Mouse (Mus musculus): Measurements from ENCODE around the gene Usp46.

DNA sequence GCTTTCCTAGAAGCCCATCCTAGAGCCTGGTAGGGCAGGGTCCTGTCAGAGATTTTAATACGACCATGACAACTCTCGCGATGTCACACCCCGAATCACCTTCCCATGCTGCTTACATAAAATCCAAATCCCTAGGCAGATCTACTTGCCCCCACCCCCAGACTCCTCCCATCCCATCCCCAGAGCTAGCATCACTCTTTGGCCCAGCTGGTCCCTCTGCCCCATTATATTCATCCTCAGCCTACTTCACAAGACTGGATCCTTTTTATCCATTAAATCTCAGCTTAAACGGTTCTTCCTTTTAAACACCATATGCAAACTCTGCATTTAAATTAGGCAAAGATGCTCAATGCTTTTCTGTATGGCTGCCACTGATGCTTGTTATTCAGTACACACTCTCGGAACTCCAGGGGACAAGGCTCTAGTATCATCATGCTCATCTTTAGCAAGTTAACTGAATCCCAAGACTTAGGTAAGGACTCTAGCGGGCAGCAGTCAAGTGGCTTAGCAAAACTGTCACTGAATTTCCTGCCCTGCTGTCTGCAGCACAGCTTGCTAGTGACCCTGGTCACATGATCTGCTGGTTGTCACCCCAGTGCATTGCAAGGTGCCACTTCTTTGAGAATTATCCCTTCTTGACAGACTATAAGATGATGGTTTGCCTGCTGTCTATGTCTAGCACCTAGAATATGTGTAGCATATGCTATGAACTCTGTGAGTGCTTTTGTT lies 45.9 kb upstream of the Usp46 start:
- TF ChIP-seq CHD2 (IDR thresholded peaks at IDR 0.05; ENCODE audit: low read depth, low read length) (no peak), MAFK (IDR thresholded peaks at IDR 0.05; ENCODE audit: insufficient read depth, low read depth, low read length) (no peak), ZNF384 (IDR thresholded peaks at IDR 0.05; ENCODE audit: low read depth, low read length) (no peak), HCFC1 (IDR thresholded peaks at IDR 0.05; ENCODE audit: borderline replicate concordance, insufficient read depth, low read length) (no peak), ZC3H11A (IDR thresholded peaks at IDR 0.05; ENCODE audit: borderline replicate concordance, low read depth, low read length) (no peak)
